Mouse (Mus musculus): ENCODE results near the gene Ache. TPM values are rescaled to one million over a fixed set of nuclear protein-coding genes. Genes with fewer than 3 reads are reported as not detected.
A peak's percentile ranks its signal among the peaks of the same experiment; 100 is the strongest.

Ache gene
- polyA plus RNA-seq, 1 experiment from 2014 or later, result 17.2 TPM

GRCm38 (mm10) chr5:137286655-137287031, 676 bp upstream of the Ache start:
- Histone ChIP-seq H3K27me3 (replicated peaks; ENCODE audit: control insufficient read depth, insufficient read depth, low read length) (peaks cover 21% of the 10 kb centered on the region), H3K9me3 (ENCODE audit: control insufficient read depth, low read length) (no peaks in the 10 kb centered on the region), H3K9ac (replicated peaks; ENCODE audit: low read depth, low read length) (peak overlapping the region; percentile 52; the same call in 1 of the 2 replicates), H3K4me2 (ENCODE audit: low read length) (peak overlapping the region; percentile 96), H3K27ac (ENCODE audit: low read length) (no peak overlapping the region), H3K36me3 (ENCODE audit: control insufficient read depth, insufficient read depth) (no peaks in the 10 kb centered on the region), H3K4me1 (replicated peaks; ENCODE audit: control insufficient read depth, insufficient read depth, low read length) (peaks cover 28% of the 10 kb centered on the region), H3K4me3 (replicated peaks; ENCODE audit: low read length) (peak overlapping the region; percentile 55)
- WGBS, result under 1% methylated on average over 16 of the region's 16 CpGs
- peak; percentile 75 for ATAC-seq

GRCm38 (mm10) chr5:137287953-137288743, 829 bp downstream of the Ache start:
- Histone ChIP-seq H3K4me3 (replicated peaks; ENCODE audit: low read length) (peak overlapping the region; percentile 55), H3K4me2 (ENCODE audit: low read length) (peak overlapping the region; percentile 96), H3K36me3 (ENCODE audit: control insufficient read depth, insufficient read depth) (no peaks in the 10 kb centered on the region), H3K9me3 (ENCODE audit: control insufficient read depth, low read length) (no peaks in the 10 kb centered on the region), H3K27ac (ENCODE audit: low read length) (no peak overlapping the region), H3K27me3 (replicated peaks; ENCODE audit: control insufficient read depth, insufficient read depth, low read length) (peaks cover 21% of the 10 kb centered on the region), H3K9ac (replicated peaks; ENCODE audit: low read depth, low read length) (peak overlapping the region; percentile 52), H3K4me1 (replicated peaks; ENCODE audit: control insufficient read depth, insufficient read depth, low read length) (peaks cover 32% of the 10 kb centered on the region)
- under 1% methylated on average over 52 of the region's 65 CpGs for WGBS
- peak; percentile 18; the same call in 1 of the 2 replicates for ATAC-seq

GRCm38 (mm10) chr5:137288999-137289470, 1.7 kb downstream of the Ache start:
- Histone ChIP-seq H3K27ac (ENCODE audit: low read length) (no peak overlapping the region), H3K9me3 (ENCODE audit: control insufficient read depth, low read length) (no peaks in the 10 kb centered on the region), H3K4me2 (ENCODE audit: low read length) (peak overlapping the region; percentile 96), H3K4me1 (replicated peaks; ENCODE audit: control insufficient read depth, insufficient read depth, low read length) (peaks cover 40% of the 10 kb centered on the region), H3K27me3 (replicated peaks; ENCODE audit: control insufficient read depth, insufficient read depth, low read length) (peaks cover 21% of the 10 kb centered on the region), H3K9ac (replicated peaks; ENCODE audit: low read depth, low read length) (peak overlapping the region; percentile 29; the same call in 1 of the 2 replicates), H3K36me3 (ENCODE audit: control insufficient read depth, insufficient read depth) (no peaks in the 10 kb centered on the region), H3K4me3 (replicated peaks; ENCODE audit: low read length) (peak overlapping the region; percentile 55)
- no peak for ATAC-seq
- 3% methylated on average over 25 of the region's 25 CpGs for WGBS

GRCm38 (mm10) chr5:137289591-137290365, 2.5 kb downstream of the Ache start:
- H3K4me1 ChIP-seq (replicated peaks; ENCODE audit: control insufficient read depth, insufficient read depth, low read length), result peaks cover 41% of the 10 kb centered on the region
- H3K27ac ChIP-seq (ENCODE audit: low read length), result no peak overlapping the region
- H3K4me3 ChIP-seq (replicated peaks; ENCODE audit: low read length), result no peak overlapping the region
- H3K4me2 ChIP-seq (ENCODE audit: low read length), result no peak overlapping the region; the same call in 1 of the 2 replicates
- no peak overlapping the region for H3K9ac ChIP-seq (replicated peaks; ENCODE audit: low read depth, low read length)
- 48% methylated on average over 13 of the region's 13 CpGs for WGBS
- ATAC-seq, result no peak
- H3K27me3 ChIP-seq (replicated peaks; ENCODE audit: control insufficient read depth, insufficient read depth, low read length), result peaks cover 21% of the 10 kb centered on the region
- H3K9me3 ChIP-seq (ENCODE audit: control insufficient read depth, low read length), result no peaks in the 10 kb centered on the region
- H3K36me3 ChIP-seq (ENCODE audit: control insufficient read depth, insufficient read depth), result no peaks in the 10 kb centered on the region

- H3K27me3 ChIP-seq (replicated peaks; ENCODE audit: control insufficient read depth, insufficient read depth, low read length), result peaks cover 21% of the 10 kb centered on the region
- no peak for ATAC-seq
- H3K9ac ChIP-seq (replicated peaks; ENCODE audit: low read depth, low read length), result no peak overlapping the region
- peaks cover 4% of the 10 kb centered on the region for H3K36me3 ChIP-seq (ENCODE audit: control insufficient read depth, insufficient read depth)
- 25% methylated on average over 15 of the region's 15 CpGs for WGBS
- H3K4me2 ChIP-seq (ENCODE audit: low read length), result no peak overlapping the region
- H3K27ac ChIP-seq (ENCODE audit: low read length), result no peak overlapping the region
- no peaks in the 10 kb centered on the region for H3K9me3 ChIP-seq (ENCODE audit: control insufficient read depth, low read length)
- no peak overlapping the region for H3K4me3 ChIP-seq (replicated peaks; ENCODE audit: low read length)
- peaks cover 45% of the 10 kb centered on the region for H3K4me1 ChIP-seq (replicated peaks; ENCODE audit: control insufficient read depth, insufficient read depth, low read length)
Observed at GRCm38 (mm10) chr5:137290677-137291076, 3.4 kb downstream of the Ache start.

GRCm38 (mm10) chr5:137291381-137291926, 4.1 kb downstream of the Ache start:
- Histone ChIP-seq H3K4me3 (replicated peaks; ENCODE audit: low read length) (no peak overlapping the region), H3K27me3 (replicated peaks; ENCODE audit: control insufficient read depth, insufficient read depth, low read length) (peaks cover 21% of the 10 kb centered on the region), H3K9me3 (ENCODE audit: control insufficient read depth, low read length) (no peaks in the 10 kb centered on the region), H3K27ac (ENCODE audit: low read length) (no peak overlapping the region), H3K4me2 (ENCODE audit: low read length) (no peak overlapping the region), H3K36me3 (ENCODE audit: control insufficient read depth, insufficient read depth) (peaks cover 12% of the 10 kb centered on the region), H3K4me1 (replicated peaks; ENCODE audit: control insufficient read depth, insufficient read depth, low read length) (peaks cover 42% of the 10 kb centered on the region), H3K9ac (replicated peaks; ENCODE audit: low read depth, low read length) (no peak overlapping the region)
- ATAC-seq, result no peak
- WGBS, result 79% methylated on average over 15 of the region's 15 CpGs

GRCm38 (mm10) chr5:137293282-137293681, 6.0 kb downstream of the Ache start:
- peak overlapping the region; percentile 99 for H3K4me2 ChIP-seq (ENCODE audit: low read length)
- peak overlapping the region; percentile 85 for H3K27ac ChIP-seq (ENCODE audit: low read length)
- H3K36me3 ChIP-seq (ENCODE audit: control insufficient read depth, insufficient read depth), result peaks cover 30% of the 10 kb centered on the region
- H3K27me3 ChIP-seq (replicated peaks; ENCODE audit: control insufficient read depth, insufficient read depth, low read length), result peaks cover 17% of the 10 kb centered on the region
- peak overlapping the region; percentile 76 for H3K9ac ChIP-seq (replicated peaks; ENCODE audit: low read depth, low read length)
- WGBS, result 0% methylated on average over 12 of the region's 15 CpGs
- peaks cover 27% of the 10 kb centered on the region for H3K4me1 ChIP-seq (replicated peaks; ENCODE audit: control insufficient read depth, insufficient read depth, low read length)
- H3K4me3 ChIP-seq (replicated peaks; ENCODE audit: low read length), result peak overlapping the region; percentile 71
- no peaks in the 10 kb centered on the region for H3K9me3 ChIP-seq (ENCODE audit: control insufficient read depth, low read length)
- ATAC-seq, result no peak

- Histone ChIP-seq H3K27me3 (replicated peaks; ENCODE audit: control insufficient read depth, insufficient read depth, low read length) (peaks cover 14% of the 10 kb centered on the region), H3K27ac (ENCODE audit: low read length) (peak within 1 kb of the TSS; percentile 85), H3K4me2 (ENCODE audit: low read length) (peak within 1 kb of the TSS; percentile 99), H3K4me1 (replicated peaks; ENCODE audit: control insufficient read depth, insufficient read depth, low read length) (peaks cover 20% of the 10 kb centered on the region), H3K9me3 (ENCODE audit: control insufficient read depth, low read length) (no peaks in the 10 kb centered on the region), H3K36me3 (ENCODE audit: control insufficient read depth, insufficient read depth) (peaks cover 34% of the 10 kb centered on the region), H3K9ac (replicated peaks; ENCODE audit: low read depth, low read length) (peak within 1 kb of the TSS; percentile 76), H3K4me3 (replicated peaks; ENCODE audit: low read length) (peak within 1 kb of the TSS; percentile 71)
- WGBS, result under 1% methylated on average over 52 of the region's 52 CpGs
- ATAC-seq, result peak; percentile 98
Observed at GRCm38 (mm10) chr5:137293839-137294743, 6.8 kb downstream of the Ache start, which contains the start of gene Ufsp1. TSS of gene Ufsp1 (plus strand) at chr5:137294629.
